Mouse (Mus musculus) forebrain, embryonic 10.5 days (tissue): Measurements from ENCODE around the gene Snx15. TPM values are rescaled to one million over a fixed set of nuclear protein-coding genes. Genes with fewer than 3 reads are reported as not detected.
A peak's percentile ranks its signal among the peaks of the same experiment; 100 is the strongest.

ENCODE experiments used
- DNase-seq: peaks from one replicate; pipeline ENCODE4 v3.0.0-alpha.2; 2017; ENCODE audit warnings: low spot score; ENCODE audit errors: extremely low spot score
- H3K27ac ChIP-seq: fragments of 300-500 bp; sonication (generic); 2 replicates; pipeline ENCODE4 v1.5.1; 2016; ENCODE audit warnings: mild to moderate bottlenecking
- H3K27me3 ChIP-seq: fragments of 300-500 bp; sonication (generic); 2 replicates; pipeline ENCODE4 v1.6.1; 2016; ENCODE audit warnings: mild to moderate bottlenecking; ENCODE audit not compliant: poor library complexity, severe bottlenecking
- H3K36me3 ChIP-seq: fragments of 300-500 bp; sonication (generic); replicated peaks from 2 replicates; pipeline ENCODE4 v1.6.1; 2016; ENCODE audit warnings: mild to moderate bottlenecking, moderate library complexity
- H3K4me1 ChIP-seq: fragments of 300-500 bp; sonication (generic); 2 replicates; pipeline ENCODE4 v1.6.1; 2016
- H3K4me3 ChIP-seq: fragments of 300-500 bp; sonication (generic); 2 replicates; pipeline ENCODE4 v1.5.1; 2016; ENCODE audit warnings: mild to moderate bottlenecking, moderate library complexity
- H3K9me3 ChIP-seq: fragments of 300-500 bp; sonication (generic); 2 replicates; pipeline ENCODE4 v1.6.1; 2016; ENCODE audit warnings: mild to moderate bottlenecking, moderate library complexity
- WGBS: fragments of 180-500 bp; shearing (Covaris S2); methylation state at CpG from one replicate; pipeline ENCODE4 v1.1.7; 2016; 5-methylcytosine and 5-hydroxymethylcytosine counted together
- polyA plus RNA-seq: library from polyadenylated mRNA; unstranded; fragments of >200 nt; fragmentation: Nextera tagmentation; extraction: Ambion mirVana; gene quantifications from 2 replicates; pipeline ENCODE4 v1.2.1, GENCODE M21; 2016

Gene Snx15
- polyA plus RNA-seq, 1 experiment from 2014 or later, result 25.6 TPM

DNA sequence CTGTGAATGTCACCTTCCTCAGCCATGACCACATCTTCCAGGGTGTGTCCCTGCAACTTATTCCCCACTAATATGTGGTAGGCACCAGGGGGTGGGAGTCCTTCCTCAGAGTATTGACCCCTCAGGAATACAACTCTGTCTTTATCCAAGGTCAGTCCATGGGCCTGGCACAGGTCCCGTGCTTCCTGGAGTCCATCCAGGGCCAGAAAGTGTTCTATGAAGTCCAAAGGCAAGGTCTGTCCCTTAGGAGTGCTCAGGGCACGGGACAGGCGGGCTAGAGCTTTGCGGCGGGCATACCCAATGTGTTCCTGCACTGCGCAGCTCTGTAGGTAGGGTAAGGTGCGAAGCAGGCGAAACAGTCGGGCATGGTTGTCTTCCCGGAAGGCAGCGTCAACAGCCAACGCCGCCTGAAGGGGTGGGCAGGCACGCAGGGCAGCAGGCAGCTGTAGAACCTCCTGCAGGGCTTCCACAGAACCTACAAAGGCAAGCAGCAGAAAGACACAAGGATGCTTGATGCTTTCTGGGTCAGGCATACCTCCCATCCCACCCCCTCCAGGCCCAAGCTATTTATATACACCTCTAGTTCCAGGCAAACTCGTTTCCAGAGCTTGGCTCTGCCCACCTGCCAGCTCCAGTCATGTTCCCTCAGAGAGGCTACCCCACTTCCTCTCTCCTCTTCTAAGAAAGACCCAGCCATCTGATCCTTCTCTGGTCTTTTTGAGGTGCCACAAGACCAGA lies 11.8 kb downstream of the Snx15 start:
- no peak overlapping the region for H3K27ac ChIP-seq
- H3K4me1 ChIP-seq, result peaks cover 32% of the 10 kb centered on the region
- H3K36me3 ChIP-seq, result peaks cover 58% of the 10 kb centered on the region
- DNase-seq, result no peak
- WGBS, result 94% methylated on average over 15 of the region's 15 CpGs
- H3K4me3 ChIP-seq, result peak overlapping the region; percentile 96
- no peaks in the 10 kb centered on the region for H3K9me3 ChIP-seq
- H3K27me3 ChIP-seq, result no peaks in the 10 kb centered on the region

DNA sequence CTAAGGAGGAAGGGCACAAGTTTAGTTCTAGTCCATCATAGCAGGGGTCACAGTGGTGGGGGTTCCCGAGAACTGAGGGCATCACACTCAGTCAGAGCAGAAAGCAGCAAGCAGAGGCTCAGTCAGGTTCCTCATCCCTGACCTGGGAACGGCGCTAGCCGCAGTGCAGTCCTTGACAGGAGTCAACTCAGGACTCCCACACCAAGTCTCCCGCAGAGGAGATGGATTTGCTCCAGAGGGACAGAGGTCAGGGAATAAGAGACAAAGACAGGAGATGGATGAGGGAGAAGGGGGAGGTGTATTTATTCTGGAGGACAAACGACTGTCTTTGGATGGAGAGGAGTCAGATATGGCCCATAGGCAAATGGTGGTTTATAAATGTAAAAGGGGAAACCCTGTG lies 15.0 kb downstream of the Snx15 start:
- H3K4me3 ChIP-seq, result no peak overlapping the region
- WGBS, result 76% methylated on average over 6 of the region's 6 CpGs
- H3K4me1 ChIP-seq, result peaks cover 18% of the 10 kb centered on the region
- peaks cover 58% of the 10 kb centered on the region for H3K36me3 ChIP-seq
- no peak overlapping the region for H3K27ac ChIP-seq
- H3K27me3 ChIP-seq, result no peaks in the 10 kb centered on the region
- DNase-seq, result no peak
- no peaks in the 10 kb centered on the region for H3K9me3 ChIP-seq

DNA sequence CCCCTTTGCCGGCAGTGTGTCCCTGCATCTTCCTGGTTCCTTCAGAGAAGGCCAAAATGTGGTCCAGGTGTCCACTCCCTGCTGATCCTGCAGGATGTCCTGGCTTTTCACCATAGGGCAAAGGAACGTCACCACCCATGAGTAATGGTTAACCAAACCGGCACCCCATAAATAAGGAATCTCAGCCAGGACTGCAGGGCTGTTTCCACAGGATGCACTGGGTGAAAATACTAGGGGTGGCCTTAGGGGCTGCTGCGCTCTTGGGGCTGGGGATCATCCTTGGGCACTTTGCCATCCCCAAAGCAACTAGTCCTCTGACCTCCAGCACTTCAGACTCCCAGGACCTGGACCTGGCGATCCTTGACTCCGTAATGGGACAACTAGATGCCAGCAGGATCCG lies 22.5 kb downstream of the Snx15 start, which contains the start of gene Naaladl1:
Naaladl1 (plus strand) TSS at position 197 of the 400 bp plus-strand sequence.
- Histone ChIP-seq H3K4me3 (no peak within 1 kb of the TSS), H3K9me3 (no peaks in the 10 kb centered on the region), H3K4me1 (peaks cover 9% of the 10 kb centered on the region), H3K27ac (no peak within 1 kb of the TSS), H3K27me3 (no peaks in the 10 kb centered on the region), H3K36me3 (peaks cover 13% of the 10 kb centered on the region)
- DNase-seq, result no peak
- 92% methylated on average over 7 of the region's 7 CpGs for whole genome bisulfite sequencing

DNA sequence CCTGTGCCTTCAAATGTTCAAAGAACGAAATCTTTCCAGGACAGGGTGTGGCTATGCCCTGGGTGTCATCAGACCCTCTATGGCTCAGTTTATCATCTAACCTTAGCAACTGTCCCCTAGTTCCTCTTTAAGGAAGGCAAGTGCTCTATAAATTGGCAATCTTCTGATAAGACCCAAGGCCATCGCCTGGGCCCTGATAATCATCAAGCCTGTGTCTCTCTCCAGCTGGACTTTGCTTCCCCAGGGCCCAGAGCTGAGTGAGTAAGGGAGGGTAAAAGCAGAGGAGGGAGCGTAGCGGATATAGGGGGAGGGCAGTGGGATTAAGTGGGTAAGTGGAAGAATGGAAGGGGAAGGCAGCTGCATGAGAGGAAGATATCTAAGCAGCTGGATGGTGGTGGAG lies 23.6 kb downstream of the Snx15 start:
- Histone ChIP-seq H3K36me3 (peaks cover 23% of the 10 kb centered on the region), H3K4me3 (no peak overlapping the region), H3K27ac (no peak overlapping the region), H3K9me3 (no peaks in the 10 kb centered on the region), H3K4me1 (peaks cover 11% of the 10 kb centered on the region), H3K27me3 (no peaks in the 10 kb centered on the region)
- no peak for DNase-seq
- WGBS, result 87% methylated on average over 4 of the region's 4 CpGs

DNA sequence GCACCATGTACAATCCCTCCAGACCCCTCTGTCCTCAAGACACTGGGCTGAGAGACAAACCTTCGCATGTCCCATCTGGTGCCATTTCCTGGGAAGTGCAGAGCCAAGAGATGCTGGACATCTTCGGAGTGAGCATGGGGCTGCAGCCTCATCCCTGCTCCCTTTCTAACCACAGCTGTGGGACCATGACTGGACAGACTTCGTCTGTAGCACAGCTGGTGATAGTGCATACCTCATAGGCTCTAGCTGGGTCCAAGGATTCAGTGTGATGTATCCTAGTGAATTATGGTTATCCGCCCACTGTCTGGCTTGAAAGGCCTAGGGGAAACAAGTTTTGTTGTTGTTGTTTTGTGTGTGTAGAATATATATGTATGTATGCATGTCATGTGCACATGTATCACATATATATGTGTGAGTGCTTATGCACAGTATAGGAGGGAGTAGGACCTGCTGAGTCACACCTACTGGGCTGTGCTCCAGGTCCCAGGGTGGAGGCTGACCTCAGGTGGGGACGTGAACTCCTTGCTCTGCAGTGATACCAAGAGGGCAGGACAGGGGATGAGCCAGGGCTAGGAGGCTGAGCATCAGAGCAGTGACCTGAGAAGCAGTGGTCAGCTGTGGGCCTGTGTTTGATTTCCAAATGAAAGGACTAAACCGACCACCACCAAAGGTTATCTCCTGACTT lies 25.8 kb downstream of the Snx15 start:
- DNase-seq, result no peak
- Histone ChIP-seq H3K36me3 (peaks cover 39% of the 10 kb centered on the region), H3K4me1 (peaks cover 11% of the 10 kb centered on the region), H3K27me3 (no peaks in the 10 kb centered on the region), H3K4me3 (no peak overlapping the region), H3K27ac (no peak overlapping the region), H3K9me3 (no peaks in the 10 kb centered on the region)
- 82% methylated on average over 6 of the region's 6 CpGs for WGBS

DNA sequence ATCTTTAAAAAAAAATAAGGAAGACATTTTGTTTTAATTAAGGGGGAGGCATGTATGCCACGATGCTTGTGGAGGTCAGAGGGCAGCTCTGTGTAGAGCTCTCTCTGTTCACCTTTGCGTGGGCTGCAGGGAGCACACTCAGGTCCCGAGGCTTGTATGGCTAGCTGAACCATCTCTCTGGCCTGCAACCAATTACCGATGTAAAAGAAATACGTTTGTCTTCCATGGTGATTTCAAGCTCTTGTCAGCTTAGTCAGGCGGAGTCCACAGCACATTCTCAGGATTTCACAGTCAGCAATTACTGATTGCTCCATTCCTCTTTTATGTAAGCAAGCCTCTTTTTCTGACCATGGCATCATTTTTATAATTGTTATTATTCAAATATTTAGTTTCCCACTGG lies 26.9 kb downstream of the Snx15 start:
- Histone ChIP-seq H3K4me1 (peaks cover 8% of the 10 kb centered on the region), H3K9me3 (no peaks in the 10 kb centered on the region), H3K36me3 (peaks cover 45% of the 10 kb centered on the region), H3K4me3 (no peak overlapping the region), H3K27me3 (no peaks in the 10 kb centered on the region), H3K27ac (no peak overlapping the region)
- WGBS, result 59% methylated on average over 6 of the region's 6 CpGs
- no peak for DNase-seq

DNA sequence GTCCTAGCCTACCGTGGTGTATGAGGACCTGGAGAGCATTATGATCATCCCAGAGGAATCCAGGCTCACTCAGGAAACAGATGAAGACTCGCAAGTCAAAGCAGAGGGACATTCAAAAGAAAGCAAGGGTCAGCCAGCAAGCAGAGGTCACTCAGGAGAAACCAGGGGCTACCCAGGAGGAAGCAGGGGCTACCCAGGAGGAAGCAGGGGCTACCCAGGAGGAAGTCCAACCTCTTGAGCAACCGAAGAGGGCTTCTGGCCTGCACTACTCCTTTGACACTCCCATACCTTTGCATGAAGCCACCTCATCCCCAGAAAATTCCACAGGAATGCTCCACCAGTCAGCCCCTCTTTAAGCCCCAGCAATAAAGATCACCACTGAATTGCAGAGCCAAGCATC lies 30.3 kb downstream of the Snx15 start:
- peaks cover 74% of the 10 kb centered on the region for H3K36me3 ChIP-seq
- no peaks in the 10 kb centered on the region for H3K9me3 ChIP-seq
- peaks cover 8% of the 10 kb centered on the region for H3K4me1 ChIP-seq
- no peak for DNase-seq
- no peaks in the 10 kb centered on the region for H3K27me3 ChIP-seq
- no peak overlapping the region for H3K27ac ChIP-seq
- 86% methylated on average over 3 of the region's 3 CpGs for WGBS
- no peak overlapping the region for H3K4me3 ChIP-seq

DNA sequence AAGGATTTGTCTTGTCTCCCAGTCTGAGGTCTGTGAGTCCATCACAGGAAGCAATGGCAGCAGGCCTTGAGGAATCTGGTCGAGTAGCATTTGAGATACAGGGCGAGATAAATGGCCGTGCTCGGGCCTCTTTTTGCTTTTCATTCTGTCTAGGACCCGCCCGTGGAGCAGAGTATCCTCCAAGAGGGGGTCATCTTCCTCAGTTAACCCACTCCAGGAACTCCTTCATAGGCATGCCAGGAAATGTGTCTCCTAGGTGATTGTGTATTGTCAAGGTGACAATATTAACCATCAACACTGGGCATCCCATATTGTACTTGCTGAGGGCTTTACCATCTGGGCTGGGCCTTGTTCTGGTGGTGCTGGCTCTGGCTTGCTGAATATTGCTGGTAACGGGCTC lies 34.0 kb downstream of the Snx15 start, which contains the start of gene AC131692.1:
AC131692.1 (plus strand) TSS at position 301 of the 400 bp plus-strand sequence.
- H3K4me3 ChIP-seq, result no peak within 1 kb of the TSS
- no peaks in the 10 kb centered on the region for H3K4me1 ChIP-seq
- no peak within 1 kb of the TSS for H3K27ac ChIP-seq
- WGBS, result 94% methylated on average over 7 of the region's 7 CpGs
- peaks cover 98% of the 10 kb centered on the region for H3K36me3 ChIP-seq
- H3K9me3 ChIP-seq, result no peaks in the 10 kb centered on the region
- H3K27me3 ChIP-seq, result no peaks in the 10 kb centered on the region
- DNase-seq, result no peak

DNA sequence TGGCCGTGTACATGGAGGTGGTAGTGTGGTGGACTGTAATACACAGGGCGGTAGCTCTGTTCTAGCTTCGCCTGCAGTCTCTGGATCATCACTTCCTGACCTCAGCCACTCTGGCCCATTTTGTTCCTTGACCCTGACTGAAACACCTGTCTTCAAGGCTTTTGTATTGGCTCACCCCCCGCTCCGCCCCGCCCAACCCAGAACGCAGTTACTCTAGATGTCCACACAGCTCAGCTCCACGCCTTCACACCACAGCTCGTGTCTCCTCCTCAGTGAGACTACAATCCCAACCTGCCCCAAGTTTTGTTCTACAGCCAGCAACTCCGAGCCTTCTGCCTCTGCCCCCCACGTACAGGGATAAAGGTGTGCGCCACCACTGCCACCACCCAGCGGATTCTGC lies 39.3 kb downstream of the Snx15 start:
- Histone ChIP-seq H3K27ac (no peak overlapping the region), H3K4me1 (peaks cover 16% of the 10 kb centered on the region), H3K36me3 (peaks cover 80% of the 10 kb centered on the region), H3K4me3 (no peak overlapping the region), H3K9me3 (no peaks in the 10 kb centered on the region), H3K27me3 (no peaks in the 10 kb centered on the region)
- DNase-seq, result no peak
- WGBS, result 95% methylated on average over 13 of the region's 13 CpGs

DNA sequence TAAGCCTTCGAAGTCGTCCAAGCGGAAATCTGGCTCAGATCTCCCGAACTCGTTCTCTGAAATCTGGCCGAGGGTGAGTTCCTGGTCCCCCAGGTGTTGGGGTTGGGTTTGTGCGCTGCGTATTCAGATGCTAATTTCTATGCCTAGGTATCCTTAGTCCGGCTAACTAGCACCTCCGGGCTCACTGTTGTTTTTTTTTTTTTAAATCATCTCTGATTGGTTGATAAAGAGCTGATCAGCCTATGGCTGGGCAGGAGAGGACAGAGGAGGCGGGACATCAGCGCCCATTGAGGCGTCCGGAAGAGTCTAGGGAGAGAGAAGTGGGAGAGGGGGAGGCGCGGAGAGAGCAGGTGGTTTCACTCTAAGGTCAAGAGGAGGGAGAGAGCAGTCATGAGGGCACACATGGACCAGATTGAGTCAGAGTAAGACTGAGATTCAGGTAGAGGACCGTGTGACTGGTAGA lies 42.7 kb downstream of the Snx15 start:
- under 1% methylated on average over 17 of the region's 17 CpGs for WGBS
- H3K9me3 ChIP-seq, result no peaks in the 10 kb centered on the region
- peak; percentile 75 for DNase-seq
- H3K4me1 ChIP-seq, result peaks cover 23% of the 10 kb centered on the region
- H3K36me3 ChIP-seq, result peaks cover 70% of the 10 kb centered on the region
- H3K27me3 ChIP-seq, result no peaks in the 10 kb centered on the region
- H3K27ac ChIP-seq, result peak overlapping the region; percentile 91
- H3K4me3 ChIP-seq, result peak overlapping the region; percentile 89

DNA sequence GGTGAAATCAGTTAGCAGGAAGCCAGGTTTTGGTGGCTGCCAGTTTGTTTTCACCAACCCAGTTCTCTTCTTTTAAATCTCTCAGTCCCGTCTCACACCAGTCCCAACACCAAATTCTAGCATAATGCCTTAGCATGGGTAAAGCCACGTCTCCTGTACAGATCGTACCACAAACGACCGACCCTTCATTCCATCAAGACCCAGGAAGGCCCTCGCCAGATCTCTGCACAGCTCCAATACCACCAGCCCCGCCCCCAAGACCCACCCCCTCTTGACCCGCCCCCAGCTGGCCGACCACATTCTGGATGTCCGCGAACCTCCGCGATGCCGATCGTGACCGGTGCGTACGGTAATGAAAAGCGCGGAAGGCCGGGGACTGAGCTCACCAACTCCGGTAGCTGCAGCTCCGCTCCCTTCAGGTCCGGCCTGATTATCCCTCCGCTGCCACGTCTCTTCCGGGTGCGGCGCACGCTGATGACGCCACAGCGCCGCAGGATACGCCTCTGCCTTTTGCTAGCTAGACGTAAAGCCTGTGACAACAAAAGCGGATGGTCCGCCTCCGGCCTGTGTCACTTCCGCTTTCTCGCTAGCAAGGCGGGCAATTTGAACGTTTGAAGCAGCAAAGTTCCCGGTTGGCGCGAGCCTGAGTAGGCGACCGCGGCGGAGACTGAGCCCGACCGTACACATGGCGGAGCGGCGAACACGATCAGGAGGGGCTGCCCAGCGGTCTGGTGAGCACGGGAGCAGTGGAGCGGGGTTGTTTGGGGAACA lies 43.4 kb downstream of the Snx15 start, which contains the start of the genes Zfpl1 and Cdca5:
Zfpl1 (minus strand) TSS at position 479 of the 771 bp plus-strand sequence.
Cdca5 (plus strand) TSS at position 506 of the 771 bp plus-strand sequence.
- peaks cover 70% of the 10 kb centered on the region for H3K36me3 ChIP-seq
- peak within 1 kb of the TSS; percentile 89 for H3K4me3 ChIP-seq
- H3K27me3 ChIP-seq, result no peaks in the 10 kb centered on the region
- under 1% methylated on average over 58 of the region's 58 CpGs for WGBS
- no peaks in the 10 kb centered on the region for H3K9me3 ChIP-seq
- peak; percentile 98 for DNase-seq
- H3K4me1 ChIP-seq, result peaks cover 23% of the 10 kb centered on the region
- peak within 1 kb of the TSS; percentile 91 for H3K27ac ChIP-seq

DNA sequence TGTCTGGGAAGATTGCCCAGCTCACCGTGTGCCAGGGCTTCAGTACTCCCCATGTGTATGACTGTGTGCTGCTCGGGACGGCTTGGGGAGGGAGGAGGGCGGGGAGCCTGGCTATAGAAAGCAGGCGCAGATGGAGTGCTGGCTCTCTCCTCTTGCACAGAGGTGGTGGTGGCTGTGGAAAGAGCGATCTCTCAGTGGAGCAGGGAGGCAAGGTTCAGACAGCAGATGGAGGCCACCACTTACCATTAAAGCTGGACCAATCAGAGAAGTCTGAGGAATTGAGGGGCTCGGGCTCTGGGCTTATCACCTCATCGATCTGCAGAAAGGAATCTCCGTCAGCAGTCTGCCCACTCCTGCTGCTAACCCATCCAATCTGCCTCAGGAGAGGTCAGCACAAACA lies 45.9 kb downstream of the Snx15 start, which contains the start of gene Gm28374:
Gm28374 (minus strand) TSS at position 101 of the 400 bp plus-strand sequence.
- peaks cover 47% of the 10 kb centered on the region for H3K36me3 ChIP-seq
- 91% methylated on average over 9 of the region's 9 CpGs for WGBS

More for the DNA sequence above, 45.9 kb downstream of the Snx15 start, which contains the start of gene Gm28374:
- H3K9me3 ChIP-seq, result no peaks in the 10 kb centered on the region
- H3K4me1 ChIP-seq, result peaks cover 32% of the 10 kb centered on the region
- H3K27me3 ChIP-seq, result no peaks in the 10 kb centered on the region
- DNase-seq, result no peak
- peak within 1 kb of the TSS; percentile 10; the same call in 1 of the 2 replicates for H3K4me3 ChIP-seq
- H3K27ac ChIP-seq, result no peak within 1 kb of the TSS
